Mouse (Mus musculus) C2C12 (cell line): ENCODE results near the gene Uty.

Experiments used
- CEBPB ChIP-seq: IDR thresholded peaks from one replicate; pipeline ENCODE4 v1.6.1; 2011; ENCODE audit warnings: low read depth, mild to moderate bottlenecking, control low read depth, moderate library complexity
- CTCF ChIP-seq: IDR thresholded peaks from one replicate; pipeline ENCODE4 v1.5.1; 2011; ENCODE audit not compliant: control insufficient read depth, insufficient read depth, insufficient read length
- FOSL1 ChIP-seq: IDR thresholded peaks from one replicate; pipeline ENCODE4 v1.8.0; 2011; ENCODE audit warnings: mild to moderate bottlenecking, low read length; ENCODE audit not compliant: poor library complexity, insufficient read depth, severe bottlenecking
- USF1 ChIP-seq: IDR thresholded peaks from one replicate; pipeline ENCODE4 v1.6.1; 2011; ENCODE audit warnings: low read depth, mild to moderate bottlenecking, control low read depth, moderate library complexity

- TF ChIP-seq CEBPB (no peak), CTCF (no peak), USF1 (no peak), FOSL1 (no peak)
Observed at GRCm38 (mm10) chrY:1286171-1286795, 40.7 kb upstream of the Uty start, which contains the start of gene Ddx3y.
